Mouse (Mus musculus) stomach, embryonic 15.5 days (tissue): ENCODE results near the gene Cx3cr1. TPM values are rescaled to one million over a fixed set of nuclear protein-coding genes. Genes with fewer than 3 reads are reported as not detected.

Experiments
- ATAC-seq: fragments of 200-750 bp; cut with Nextera tagmentation; 2 replicates; pipeline ENCODE4 v1.8.0; 2017; ENCODE audit warnings: low read depth, moderate number of reproducible peaks, moderate TSS enrichment; ENCODE audit not compliant: insufficient read depth, low FRiP score
- H3K27ac ChIP-seq: fragments of 300-500 bp; sonication (generic); 2 replicates; pipeline ENCODE4 v1.5.1; 2015; ENCODE audit warnings: mild to moderate bottlenecking, inconsistent platforms
- H3K27me3 ChIP-seq: fragments of 300-500 bp; sonication (generic); replicated peaks from 2 replicates; pipeline ENCODE4 v1.6.1; 2015; ENCODE audit warnings: inconsistent platforms
- H3K36me3 ChIP-seq: fragments of 300-500 bp; sonication (generic); 2 replicates; pipeline ENCODE4 v1.6.1; 2015; ENCODE audit warnings: inconsistent platforms
- H3K4me1 ChIP-seq: fragments of 300-500 bp; sonication (generic); 2 replicates; pipeline ENCODE4 v1.6.1; 2015; ENCODE audit warnings: inconsistent platforms
- H3K4me2 ChIP-seq: fragments of 300-500 bp; sonication (generic); 2 replicates; pipeline ENCODE4 v1.6.1; 2015; ENCODE audit warnings: mild to moderate bottlenecking, inconsistent platforms
- H3K4me3 ChIP-seq: fragments of 300-500 bp; sonication (generic); replicated peaks from 2 replicates; pipeline ENCODE4 v1.5.1; 2015; ENCODE audit warnings: inconsistent platforms
- H3K9ac ChIP-seq: fragments of 300-500 bp; sonication (generic); 2 replicates; pipeline ENCODE4 v1.6.1; 2015; ENCODE audit warnings: inconsistent platforms
- H3K9me3 ChIP-seq: fragments of 300-500 bp; sonication (generic); 2 replicates; pipeline ENCODE4 v1.6.1; 2016; ENCODE audit warnings: inconsistent platforms
- WGBS: fragments of 180-500 bp; shearing (Covaris S2); methylation state at CpG from one replicate; pipeline ENCODE4 v1.1.7; 2015; 5-methylcytosine and 5-hydroxymethylcytosine counted together
- polyA plus RNA-seq: library from polyadenylated mRNA; unstranded; fragments of >200 nt; fragmentation: Nextera tagmentation; extraction: Ambion mirVana; gene quantifications from 2 replicates; pipeline ENCODE4 v1.2.1, GENCODE M21; 2015

Cx3cr1 gene
- polyA plus RNA-seq, 1 experiment from 2014 or later, result 13.3 TPM

GRCm38 (mm10) chr9:120009226-120009841, 60.3 kb downstream of the Cx3cr1 start:
- Histone ChIP-seq H3K4me3 (no peak overlapping the region), H3K9me3 (no peaks in the 10 kb centered on the region), H3K9ac (no peak overlapping the region), H3K4me2 (no peak overlapping the region), H3K4me1 (peaks cover 16% of the 10 kb centered on the region), H3K27me3 (no peaks in the 10 kb centered on the region), H3K36me3 (no peaks in the 10 kb centered on the region), H3K27ac (no peak overlapping the region)
- WGBS, result 63% methylated on average over 7 of the region's 7 CpGs
- ATAC-seq, result no peak

DNA sequence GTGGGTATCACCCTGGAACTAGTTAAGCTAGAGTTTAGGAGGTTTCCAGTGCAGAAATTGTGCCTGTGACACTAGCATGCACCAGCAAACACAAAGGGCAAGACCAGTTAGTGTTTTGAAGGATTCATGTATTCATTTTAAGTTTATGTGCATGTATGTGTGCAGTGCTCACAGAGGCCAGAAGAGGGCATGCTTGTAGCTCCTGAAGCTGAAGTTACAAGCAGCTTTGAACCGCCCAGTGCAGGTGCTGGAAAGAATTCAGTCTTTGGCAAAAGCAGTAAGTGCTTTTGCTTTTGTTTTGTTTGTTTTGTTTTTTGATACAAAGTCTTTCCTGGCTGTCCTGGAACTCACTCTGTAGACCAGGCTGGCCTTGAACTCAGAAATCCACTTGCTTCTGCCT, 61.8 kb downstream of the Cx3cr1 start:
- no peak for ATAC-seq

GRCm38 (mm10) chr9:120005936-120006335, 63.7 kb downstream of the Cx3cr1 start:
- Histone ChIP-seq H3K4me1 (peaks cover 18% of the 10 kb centered on the region), H3K27ac (no peak overlapping the region)
- 42% methylated on average over 3 of the region's 3 CpGs for WGBS

More for the DNA sequence above, 61.8 kb downstream of the Cx3cr1 start:
- H3K4me2 ChIP-seq, result no peak overlapping the region
- no peak overlapping the region for H3K27ac ChIP-seq
- no peak overlapping the region for H3K9ac ChIP-seq
- 86% methylated on average over 1 of the region's 1 CpGs for WGBS
- no peaks in the 10 kb centered on the region for H3K36me3 ChIP-seq
- H3K27me3 ChIP-seq, result no peaks in the 10 kb centered on the region
- H3K9me3 ChIP-seq, result no peaks in the 10 kb centered on the region
- H3K4me3 ChIP-seq, result no peak overlapping the region
- peaks cover 13% of the 10 kb centered on the region for H3K4me1 ChIP-seq

DNA sequence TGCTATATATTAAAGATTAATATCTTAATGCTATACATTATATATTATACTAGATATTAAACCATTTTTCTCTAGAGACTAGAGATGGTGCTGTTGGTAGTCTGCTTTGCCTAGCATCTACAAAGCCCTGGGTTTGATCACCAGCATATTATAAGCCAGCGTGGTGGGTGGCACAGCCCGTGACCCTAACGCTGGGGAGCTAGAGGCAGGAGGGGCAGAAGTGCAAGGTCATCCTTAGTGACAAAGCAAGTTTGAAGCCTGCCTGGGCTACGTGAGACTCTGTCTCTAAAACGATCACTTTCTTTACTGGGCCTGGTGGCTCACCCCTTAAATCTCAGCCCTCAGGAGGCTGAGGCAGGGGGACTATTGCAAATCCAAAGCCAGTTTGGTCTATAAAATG, 66.8 kb downstream of the Cx3cr1 start:
- no peak overlapping the region for H3K9ac ChIP-seq
- no peak overlapping the region for H3K4me3 ChIP-seq
- WGBS, result 78% methylated on average over 5 of the region's 5 CpGs
- peaks cover 13% of the 10 kb centered on the region for H3K4me1 ChIP-seq
- no peaks in the 10 kb centered on the region for H3K36me3 ChIP-seq
- no peak overlapping the region for H3K27ac ChIP-seq
- H3K4me2 ChIP-seq, result no peak overlapping the region
- no peaks in the 10 kb centered on the region for H3K9me3 ChIP-seq
- no peak for ATAC-seq
- H3K27me3 ChIP-seq, result no peaks in the 10 kb centered on the region

More at GRCm38 (mm10) chr9:120005936-120006335, 63.7 kb downstream of the Cx3cr1 start:
- H3K36me3 ChIP-seq, result no peaks in the 10 kb centered on the region
- ATAC-seq, result no peak
- H3K4me3 ChIP-seq, result no peak overlapping the region
- no peaks in the 10 kb centered on the region for H3K9me3 ChIP-seq
- H3K4me2 ChIP-seq, result no peak overlapping the region
- no peaks in the 10 kb centered on the region for H3K27me3 ChIP-seq
- no peak overlapping the region for H3K9ac ChIP-seq

- 8% methylated on average over 31 of the region's 31 CpGs for WGBS
- Histone ChIP-seq H3K27ac (peak overlapping the region; percentile 90), H3K27me3 (no peaks in the 10 kb centered on the region), H3K36me3 (no peaks in the 10 kb centered on the region), H3K9me3 (no peaks in the 10 kb centered on the region), H3K4me2 (peak overlapping the region; percentile 79), H3K9ac (peak overlapping the region; percentile 35; the same call in 1 of the 2 replicates), H3K4me1 (peaks cover 13% of the 10 kb centered on the region), H3K4me3 (peak overlapping the region; percentile 45)
- ATAC-seq, result peak; percentile 93
These were observed 67.5 kb downstream of the Cx3cr1 start for GRCm38 (mm10) chr9:120001945-120002725.

DNA sequence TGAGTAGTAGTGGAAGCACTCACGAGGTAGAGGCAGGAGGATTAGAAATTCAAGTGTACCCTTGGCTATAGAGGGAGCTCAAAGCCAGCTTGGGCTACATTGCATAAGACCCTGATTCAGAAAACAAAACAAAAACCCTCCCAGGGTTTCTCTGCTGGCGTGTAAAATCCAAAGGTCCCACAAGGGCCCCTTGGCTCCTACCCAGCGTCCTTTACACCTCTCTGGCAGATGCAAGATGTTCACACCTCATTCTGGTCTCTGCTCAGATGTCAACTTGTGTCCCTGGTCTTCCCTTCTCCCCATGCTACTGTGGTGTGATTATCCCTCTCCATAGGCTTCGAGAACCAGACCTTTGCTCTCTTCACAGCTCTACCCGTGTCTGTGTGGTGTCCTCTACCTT, 68.9 kb downstream of the Cx3cr1 start:
- Histone ChIP-seq H3K9me3 (no peaks in the 10 kb centered on the region), H3K4me1 (peaks cover 13% of the 10 kb centered on the region), H3K4me2 (no peak overlapping the region), H3K27ac (no peak overlapping the region), H3K27me3 (no peaks in the 10 kb centered on the region), H3K4me3 (no peak overlapping the region), H3K9ac (no peak overlapping the region), H3K36me3 (no peaks in the 10 kb centered on the region)
- ATAC-seq, result no peak
- 81% methylated on average over 5 of the region's 5 CpGs for WGBS

GRCm38 (mm10) chr9:119999636-120000035, 70.0 kb downstream of the Cx3cr1 start:
- Histone ChIP-seq H3K27me3 (no peaks in the 10 kb centered on the region), H3K4me1 (peaks cover 13% of the 10 kb centered on the region), H3K36me3 (no peaks in the 10 kb centered on the region), H3K9me3 (no peaks in the 10 kb centered on the region), H3K9ac (no peak overlapping the region), H3K27ac (peak overlapping the region; percentile 70), H3K4me2 (no peak overlapping the region), H3K4me3 (no peak overlapping the region)
- 66% methylated on average over 6 of the region's 6 CpGs for WGBS
- ATAC-seq, result no peak

DNA sequence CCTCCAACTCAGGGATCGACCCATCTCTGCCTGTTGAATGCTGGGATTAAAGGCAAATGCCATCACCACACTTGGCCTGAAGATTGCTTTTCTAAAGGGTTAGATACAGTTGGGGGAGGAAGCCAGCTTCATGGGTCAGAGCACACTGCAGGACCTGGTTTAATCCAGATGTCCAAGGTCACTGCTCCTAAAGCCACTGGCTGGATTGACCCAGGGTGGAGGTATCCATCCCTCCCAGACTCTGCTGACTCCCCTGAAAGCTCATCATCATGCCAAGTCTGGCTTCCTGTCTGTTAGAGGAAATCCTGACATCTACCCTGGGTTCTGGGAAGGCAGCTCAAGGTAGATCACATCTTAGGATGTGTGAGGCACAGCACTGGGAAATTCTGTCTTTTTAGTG, 70.9 kb downstream of the Cx3cr1 start:
- no peaks in the 10 kb centered on the region for H3K36me3 ChIP-seq
- peaks cover 13% of the 10 kb centered on the region for H3K4me1 ChIP-seq
- no peaks in the 10 kb centered on the region for H3K27me3 ChIP-seq
- no peak overlapping the region for H3K27ac ChIP-seq
- H3K4me2 ChIP-seq, result no peak overlapping the region
- no peak overlapping the region for H3K4me3 ChIP-seq
- 89% methylated on average over 1 of the region's 1 CpGs for WGBS
- no peak for ATAC-seq
- no peak overlapping the region for H3K9ac ChIP-seq
- H3K9me3 ChIP-seq, result no peaks in the 10 kb centered on the region

DNA sequence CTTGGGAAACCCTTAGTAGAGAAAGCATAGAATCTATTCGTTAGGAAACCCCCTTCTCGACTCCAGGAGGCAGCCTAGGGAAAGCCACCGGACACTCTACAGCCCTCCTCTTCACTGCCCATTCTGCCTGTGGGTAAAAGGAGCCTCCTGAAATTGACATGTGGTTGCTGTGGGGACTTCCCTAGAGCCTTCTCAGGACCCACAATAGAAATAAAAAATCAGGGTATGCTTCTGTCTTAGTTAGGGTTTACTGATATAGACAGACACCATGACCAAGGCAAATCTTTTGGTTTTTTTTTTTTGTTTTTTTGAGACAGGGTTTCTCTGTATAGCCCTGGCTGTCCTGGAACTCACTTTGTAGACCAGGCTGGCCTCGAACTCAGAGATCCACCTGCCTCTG, 73.6 kb downstream of the Cx3cr1 start:
- Histone ChIP-seq H3K9me3 (no peaks in the 10 kb centered on the region), H3K27ac (no peak overlapping the region), H3K4me3 (no peak overlapping the region), H3K27me3 (no peaks in the 10 kb centered on the region), H3K4me1 (peaks cover 9% of the 10 kb centered on the region; the same call in 1 of the 2 replicates), H3K9ac (no peak overlapping the region), H3K4me2 (no peak overlapping the region), H3K36me3 (no peaks in the 10 kb centered on the region)
- ATAC-seq, result no peak
- 85% methylated on average over 4 of the region's 4 CpGs for WGBS

GRCm38 (mm10) chr9:119994207-119994606, 75.5 kb downstream of the Cx3cr1 start:
- H3K4me1 ChIP-seq, result no peaks in the 10 kb centered on the region
- no peaks in the 10 kb centered on the region for H3K36me3 ChIP-seq
- no peak overlapping the region for H3K27ac ChIP-seq
- H3K9me3 ChIP-seq, result no peaks in the 10 kb centered on the region
- no peak overlapping the region for H3K9ac ChIP-seq
- 56% methylated on average over 7 of the region's 7 CpGs for WGBS
- no peak for ATAC-seq
- no peak overlapping the region for H3K4me2 ChIP-seq
- H3K27me3 ChIP-seq, result no peaks in the 10 kb centered on the region
- H3K4me3 ChIP-seq, result no peak overlapping the region

- WGBS, result 62% methylated on average over 10 of the region's 10 CpGs
- Histone ChIP-seq H3K4me3 (no peak overlapping the region), H3K9ac (no peak overlapping the region), H3K4me2 (no peak overlapping the region), H3K27me3 (no peaks in the 10 kb centered on the region), H3K4me1 (no peaks in the 10 kb centered on the region), H3K36me3 (no peaks in the 10 kb centered on the region), H3K9me3 (no peaks in the 10 kb centered on the region), H3K27ac (no peak overlapping the region)
- ATAC-seq, result no peak
These were observed 76.4 kb downstream of the Cx3cr1 start for GRCm38 (mm10) chr9:119993092-119993844.

DNA sequence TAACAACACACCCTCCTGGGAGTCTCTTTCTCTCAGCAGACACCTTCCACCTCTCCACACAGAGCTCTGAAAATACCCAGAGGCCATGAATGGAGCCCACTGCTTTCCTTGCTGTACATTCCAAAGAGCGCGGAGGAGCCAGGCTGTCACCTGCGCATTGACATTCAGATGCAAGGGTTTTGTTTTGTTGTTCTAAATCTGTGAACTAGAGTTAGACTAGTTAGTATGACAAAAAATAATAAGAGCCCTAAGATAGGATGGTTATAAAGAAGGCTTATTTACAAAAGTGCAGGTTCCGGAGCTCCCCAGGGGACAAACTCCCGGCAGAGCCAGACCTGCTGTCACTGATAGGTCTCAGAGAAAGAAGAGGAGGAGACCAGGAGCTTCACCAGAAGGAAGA, 78.4 kb downstream of the Cx3cr1 start:
- Histone ChIP-seq H3K27me3 (no peaks in the 10 kb centered on the region), H3K9me3 (no peaks in the 10 kb centered on the region), H3K9ac (no peak overlapping the region), H3K4me1 (no peaks in the 10 kb centered on the region), H3K36me3 (no peaks in the 10 kb centered on the region), H3K27ac (no peak overlapping the region), H3K4me3 (no peak overlapping the region), H3K4me2 (no peak overlapping the region)
- WGBS, result 36% methylated on average over 5 of the region's 5 CpGs
- no peak for ATAC-seq
